Mouse (Mus musculus): ENCODE data around the gene Hsp90ab1.

Gene Hsp90ab1

GRCm38 (mm10) chr17:45580958-45581477 lies 7.9 kb upstream of the Hsp90ab1 start:
- DNase-seq (ENCODE audit: low spot score), result no peak

- no peak for DNase-seq (ENCODE audit: low spot score)
Observed at GRCm38 (mm10) chr17:45579554-45579953, 6.5 kb upstream of the Hsp90ab1 start.

DNA sequence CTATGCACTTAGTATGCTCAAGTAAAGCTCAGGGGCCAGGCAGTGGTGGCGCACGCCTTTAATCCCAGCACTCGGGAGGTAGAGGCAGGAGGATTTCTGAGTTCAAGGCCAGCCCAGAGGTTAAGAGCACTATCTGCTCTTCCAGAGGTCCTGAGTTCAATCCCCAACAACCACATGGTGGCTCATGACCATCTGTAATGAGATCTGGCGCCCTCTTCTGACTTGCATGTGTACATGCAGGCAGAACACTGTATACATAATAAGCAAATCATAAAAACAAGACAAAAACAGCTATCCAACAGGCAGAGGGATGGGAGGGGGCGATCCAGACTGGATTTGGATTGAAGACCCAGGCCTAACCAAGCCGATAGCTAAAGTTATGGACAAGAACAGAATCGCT lies 5.8 kb upstream of the Hsp90ab1 start:
- DNase-seq (ENCODE audit: low spot score), result no peak

GRCm38 (mm10) chr17:45578242-45578641 lies 5.2 kb upstream of the Hsp90ab1 start:
- no peak for DNase-seq (ENCODE audit: low spot score)

GRCm38 (mm10) chr17:45575123-45575897 lies 2.2 kb upstream of the Hsp90ab1 start:
- no peak for DNase-seq (ENCODE audit: low spot score)

DNA sequence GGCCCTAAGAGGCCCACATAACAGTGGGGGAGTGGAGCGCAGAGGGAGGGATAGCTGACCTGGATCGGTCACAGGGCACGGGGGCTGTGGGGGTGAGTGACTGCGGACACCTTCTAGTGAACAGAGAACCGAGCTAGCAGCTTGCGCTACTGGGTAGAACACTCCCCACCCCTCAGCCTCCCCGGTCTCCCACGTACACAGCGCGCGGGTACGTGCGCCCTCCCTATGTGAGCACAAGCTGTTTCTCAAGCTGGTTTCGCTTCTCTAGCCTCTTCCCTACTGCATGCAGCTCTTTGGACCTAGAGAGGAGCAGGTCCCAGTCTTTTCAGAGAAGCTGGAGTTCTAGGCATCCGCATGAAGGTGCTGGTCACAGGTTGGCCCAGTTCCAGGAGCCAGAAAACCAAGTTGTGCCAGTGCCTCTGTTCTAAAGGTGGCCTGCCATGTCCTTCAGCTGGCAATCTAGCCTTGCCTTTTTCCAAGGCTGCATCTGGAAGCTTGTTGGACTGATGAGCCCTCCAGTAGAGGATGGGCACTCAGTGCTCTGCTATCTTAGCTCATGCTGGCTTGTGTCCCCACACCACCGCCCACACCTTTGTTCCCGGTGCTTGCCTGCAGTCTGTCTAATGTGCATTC lies 1.2 kb upstream of the Hsp90ab1 start:
- DNase-seq (ENCODE audit: low spot score), result peak; percentile 56

DNA sequence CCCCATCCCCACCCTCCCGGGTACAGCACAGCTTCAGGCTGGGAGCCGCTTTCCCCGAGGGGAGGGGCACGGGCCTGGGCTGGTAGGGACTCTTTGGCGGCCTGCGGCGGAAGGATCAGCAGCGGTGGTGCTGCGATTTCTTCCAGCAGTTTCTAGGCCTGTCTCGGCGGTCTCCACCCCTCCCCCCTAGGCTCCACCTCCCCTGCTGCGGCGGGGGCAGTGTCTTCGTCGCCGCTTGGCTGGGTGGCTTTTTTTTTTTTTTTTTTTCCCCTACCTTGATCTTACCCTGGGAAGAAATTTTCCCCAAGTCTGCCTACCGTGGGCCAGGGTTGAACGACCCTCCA lies 681 bp upstream of the Hsp90ab1 start:
- peak; percentile 95 for DNase-seq (ENCODE audit: low spot score)

- peak; percentile 89 for DNase-seq (ENCODE audit: low spot score)
Observed at GRCm38 (mm10) chr17:45572103-45573086, 676 bp downstream of the Hsp90ab1 start.

DNA sequence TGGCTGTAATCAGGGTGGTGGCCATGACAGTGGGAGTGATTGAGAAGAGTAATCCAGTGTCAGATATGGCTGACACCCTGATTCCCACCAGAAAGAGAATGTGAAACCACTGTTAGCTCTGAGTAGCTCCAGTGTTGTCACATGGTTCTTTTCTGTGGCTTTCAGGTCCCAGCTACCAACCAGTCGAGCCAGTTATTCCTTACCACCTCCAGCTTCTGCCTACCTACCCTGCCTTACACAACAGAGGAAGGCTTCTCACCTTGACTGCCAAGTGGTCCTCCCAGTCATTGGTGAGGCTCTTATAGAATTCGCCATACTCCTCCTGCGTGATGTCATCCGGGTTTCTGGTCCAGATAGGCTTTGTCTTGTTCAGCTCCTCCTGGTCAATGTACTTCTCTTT lies 3.1 kb downstream of the Hsp90ab1 start:
- DNase-seq (ENCODE audit: low spot score), result no peak

DNA sequence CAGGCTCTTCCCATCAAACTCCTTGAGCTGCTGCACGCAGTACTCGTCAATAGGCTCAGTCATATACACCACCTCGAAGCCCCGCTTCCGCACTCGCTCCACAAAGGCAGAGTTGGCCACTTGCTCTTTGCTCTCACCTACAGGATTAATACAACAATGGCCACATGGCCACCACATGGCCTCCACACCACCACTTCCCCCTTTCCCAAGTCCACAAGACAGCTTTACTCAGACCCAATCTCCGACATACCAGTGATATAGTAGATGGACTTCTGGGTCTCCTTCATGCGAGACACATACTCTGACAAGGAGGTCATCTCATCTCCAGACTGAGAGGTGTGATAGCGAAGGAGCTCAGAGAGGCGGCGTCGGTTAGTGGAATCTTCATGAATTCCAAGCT lies 4.1 kb downstream of the Hsp90ab1 start:
- no peak for DNase-seq (ENCODE audit: low spot score)

DNA sequence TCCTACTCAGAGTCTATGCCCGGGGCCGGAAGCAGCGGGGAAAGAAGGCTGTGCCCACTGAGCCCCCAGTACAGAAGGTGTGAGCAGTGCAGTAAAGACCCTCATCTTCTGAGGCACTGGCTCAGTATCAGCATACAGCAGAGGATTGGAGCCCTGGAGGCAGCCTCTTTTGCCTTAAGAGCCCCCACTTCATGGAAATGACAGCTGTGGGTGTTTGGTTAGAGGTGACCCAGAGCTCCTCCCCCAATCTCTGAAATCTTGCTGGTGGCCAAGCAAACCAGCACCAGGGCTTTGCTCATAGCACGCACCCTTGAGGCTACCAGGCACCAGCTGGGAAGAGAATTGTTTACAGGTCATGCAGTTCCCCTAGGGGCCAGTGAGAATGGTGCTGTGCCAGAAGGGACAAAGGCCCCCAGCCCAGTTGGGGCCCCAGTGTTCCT lies 5.9 kb downstream of the Hsp90ab1 start:
- peak; percentile 62 for DNase-seq (ENCODE audit: low spot score)

- peak; percentile 40 for DNase-seq (ENCODE audit: low spot score)
Observed at GRCm38 (mm10) chr17:45566360-45567161, 6.5 kb downstream of the Hsp90ab1 start.

DNA sequence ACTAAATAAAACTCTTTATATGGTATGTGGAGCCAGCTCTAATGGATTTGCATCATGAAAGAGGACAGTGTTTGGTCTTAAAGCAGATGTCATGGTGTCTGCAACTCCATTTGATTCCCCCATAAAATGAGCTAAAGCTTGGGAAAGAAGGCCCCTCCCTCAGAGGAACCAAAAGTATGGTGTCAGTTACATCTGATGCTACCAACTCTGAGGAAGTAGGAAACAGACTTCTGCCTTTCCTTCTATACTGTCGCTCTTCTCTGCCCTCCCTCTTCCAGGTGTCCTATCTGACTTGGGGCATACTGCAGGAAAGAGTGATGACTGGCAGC lies 7.1 kb downstream of the Hsp90ab1 start:
- DNase-seq (ENCODE audit: low spot score), result no peak

- no peak for DNase-seq (ENCODE audit: low spot score)
Observed at GRCm38 (mm10) chr17:45565103-45565502, 8.0 kb downstream of the Hsp90ab1 start.

DNA sequence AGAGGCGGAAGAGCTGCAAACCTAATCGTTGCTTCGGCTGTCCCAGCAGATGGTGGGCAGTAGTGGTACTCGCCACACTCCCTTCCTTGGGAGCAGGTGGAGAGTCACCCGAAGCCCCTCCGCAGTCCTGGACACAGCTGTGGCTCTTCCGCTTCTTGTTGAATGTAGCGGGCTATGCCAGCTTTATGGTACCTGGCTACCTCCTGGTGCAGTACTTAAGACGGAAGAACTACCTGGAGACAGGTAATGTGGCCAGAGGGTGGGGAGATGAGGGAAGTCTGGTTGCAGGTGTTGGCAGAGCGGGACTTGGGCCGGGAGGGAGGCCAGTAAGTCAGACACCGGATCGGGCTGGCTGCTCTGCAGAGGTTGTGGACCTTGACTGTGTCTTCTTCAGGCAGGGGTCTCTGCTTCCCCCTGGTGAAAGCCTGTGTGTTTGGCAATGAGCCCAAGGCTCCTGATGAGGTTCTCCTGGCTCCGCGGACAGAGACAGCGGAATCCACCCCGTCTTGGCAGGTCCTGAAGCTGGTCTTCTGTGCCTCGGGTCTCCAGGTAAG lies 8.5 kb downstream of the Hsp90ab1 start:
- no peak for DNase-seq (ENCODE audit: low spot score)

DNA sequence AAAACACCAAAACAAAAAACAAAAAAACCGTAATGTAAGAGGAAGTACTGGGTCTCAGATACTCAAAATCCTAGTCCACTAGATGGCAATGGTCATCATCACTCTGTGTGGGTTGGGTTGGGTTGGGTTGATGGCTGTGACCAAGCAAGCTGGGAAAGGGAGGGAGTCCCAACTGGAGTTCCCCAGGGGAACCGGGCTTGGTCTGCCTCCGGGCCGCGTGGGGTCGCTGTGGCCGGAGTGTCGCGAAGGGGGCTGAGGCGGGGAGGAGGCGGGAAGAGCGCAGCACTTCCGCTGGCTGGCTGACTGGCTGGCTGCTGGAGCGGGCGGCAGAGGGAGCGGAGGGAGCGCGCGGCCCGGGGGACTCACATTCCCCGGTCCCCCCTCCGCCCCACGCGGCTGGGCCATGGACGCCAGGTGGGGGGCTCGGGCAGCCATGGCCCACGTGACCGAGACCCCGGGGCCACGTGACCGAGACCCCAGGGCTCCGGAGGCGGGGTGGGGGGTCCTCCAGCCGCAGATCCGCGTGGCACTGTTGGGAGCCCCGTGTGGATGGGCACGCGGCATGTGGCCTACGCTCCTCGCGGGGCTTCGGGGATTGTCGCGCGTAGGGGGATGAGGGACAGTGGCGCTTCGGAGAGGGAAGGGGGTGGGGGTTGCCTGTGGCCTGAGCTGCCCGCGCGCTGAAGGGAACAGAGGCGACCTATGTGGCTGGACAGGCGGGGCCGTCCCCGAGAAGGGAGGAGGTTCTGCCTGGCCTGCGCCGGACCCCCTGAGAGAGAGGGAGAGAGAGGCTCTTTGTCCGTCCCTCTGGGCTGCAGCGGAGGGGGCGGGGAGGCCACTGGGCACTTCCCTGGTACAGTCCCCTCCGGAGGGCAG lies 9.2 kb downstream of the Hsp90ab1 start, which contains the start of gene Slc35b2:
Gene Slc35b2 (plus strand): TSS at position 220 of the 876 bp plus-strand sequence.
- peak; percentile 93 for DNase-seq (ENCODE audit: low spot score)

GRCm38 (mm10) chr17:45563216-45563615 lies 9.9 kb downstream of the Hsp90ab1 start:
- DNase-seq (ENCODE audit: low spot score), result no peak

GRCm38 (mm10) chr17:45559732-45560525 lies 13.1 kb downstream of the Hsp90ab1 start:
- DNase-seq (ENCODE audit: low spot score), result no peak

Measured in embryo, embryonic 10 days (tissue).